Mouse (Mus musculus) lung, postnatal 10 days (tissue): Measurements from ENCODE around the gene Jmy.

Source experiments
- DNase-seq: peaks from one replicate; pipeline ENCODE4 v3.0.0; 2021

The Jmy gene

GRCm38 (mm10) chr13:93453275-93453674, 46.3 kb downstream of the Jmy start:
- DNase-seq, result no peak

GRCm38 (mm10) chr13:93440167-93440566, 59.4 kb downstream of the Jmy start:
- no peak for DNase-seq

GRCm38 (mm10) chr13:93429205-93429604, 70.4 kb downstream of the Jmy start:
- no peak for DNase-seq

GRCm38 (mm10) chr13:93427920-93428876, 71.4 kb downstream of the Jmy start:
- DNase-seq, result no peak

- DNase-seq, result no peak
Observed at GRCm38 (mm10) chr13:93423224-93423623, 76.4 kb downstream of the Jmy start.

GRCm38 (mm10) chr13:93419779-93420178, 79.8 kb downstream of the Jmy start:
- no peak for DNase-seq

GRCm38 (mm10) chr13:93418292-93418691, 81.3 kb downstream of the Jmy start:
- no peak for DNase-seq

GRCm38 (mm10) chr13:93415055-93415454, 84.6 kb downstream of the Jmy start:
- no peak for DNase-seq

- no peak for DNase-seq
Observed at GRCm38 (mm10) chr13:93410343-93410742, 89.3 kb downstream of the Jmy start.

GRCm38 (mm10) chr13:93406855-93407254, 92.8 kb downstream of the Jmy start:
- DNase-seq, result no peak

- DNase-seq, result no peak
Observed at GRCm38 (mm10) chr13:93401947-93402346, 97.7 kb downstream of the Jmy start.

GRCm38 (mm10) chr13:93399710-93400216, 99.8 kb downstream of the Jmy start:
- no peak for DNase-seq

GRCm38 (mm10) chr13:93389242-93389625, 110.4 kb downstream of the Jmy start:
- peak; percentile 25 for DNase-seq

- DNase-seq, result no peak
Observed at GRCm38 (mm10) chr13:93388594-93389241, 110.9 kb downstream of the Jmy start.

GRCm38 (mm10) chr13:93387440-93387839, 112.2 kb downstream of the Jmy start:
- no peak for DNase-seq

- DNase-seq, result no peak
Observed at GRCm38 (mm10) chr13:93385147-93385546, 114.5 kb downstream of the Jmy start.

GRCm38 (mm10) chr13:93384481-93384880, 115.1 kb downstream of the Jmy start:
- no peak for DNase-seq

- DNase-seq, result no peak
Observed at GRCm38 (mm10) chr13:93383620-93384019, 116.0 kb downstream of the Jmy start.

GRCm38 (mm10) chr13:93383092-93383491, 116.5 kb downstream of the Jmy start:
- DNase-seq, result no peak

GRCm38 (mm10) chr13:93381301-93381700, 118.3 kb downstream of the Jmy start:
- no peak for DNase-seq

- DNase-seq, result no peak
Observed at GRCm38 (mm10) chr13:93380399-93381063, 119.1 kb downstream of the Jmy start.
